Mouse (Mus musculus): Measurements from ENCODE around the gene Pfas. TPM values are rescaled to one million over a fixed set of nuclear protein-coding genes. Genes with fewer than 3 reads are reported as not detected.
A peak's percentile ranks its signal among the peaks of the same experiment; 100 is the strongest.

The Pfas gene
- polyA plus RNA-seq (2015; fragmentation: Nextera tagmentation; extraction: Ambion mirVana), result 12.9 and 16.4 TPM in 2 replicates

GRCm38 (mm10) chr11:69008182-69009121 lies at the start of gene Pfas:
Gene Pfas (minus strand): TSS chr11:69008460.
- Histone ChIP-seq H3K27ac (ENCODE audit: low read depth, low read length) (peak within 1 kb of the TSS; percentile 54; the same call in 1 of the 2 replicates), H3K4me3 (ENCODE audit: low read length) (peak within 1 kb of the TSS; percentile 55), H3K9me3 (ENCODE audit: control insufficient read depth, low read length) (no peaks in the 10 kb centered on the region), H3K27me3 (replicated peaks; ENCODE audit: control insufficient read depth, insufficient read depth, low read length) (no peaks in the 10 kb centered on the region), H3K4me2 (ENCODE audit: low read length) (peak within 1 kb of the TSS; percentile 56), H3K9ac (ENCODE audit: low read depth, low read length) (peak within 1 kb of the TSS; percentile 61), H3K4me1 (ENCODE audit: control insufficient read depth, insufficient read depth, low read depth, low read length) (peaks cover 15% of the 10 kb centered on the region), H3K36me3 (ENCODE audit: control insufficient read depth, insufficient read depth, low read length) (no peaks in the 10 kb centered on the region)
- peak; percentile 83 for ATAC-seq
- WGBS, result 9% methylated on average over 38 of the region's 38 CpGs

- Histone ChIP-seq H3K27ac (ENCODE audit: low read depth, low read length) (no peak overlapping the region), H3K9me3 (ENCODE audit: control insufficient read depth, low read length) (no peaks in the 10 kb centered on the region)
- 85% methylated on average over 3 of the region's 3 CpGs for WGBS
Measured at GRCm38 (mm10) chr11:69053848-69054247, 45.6 kb upstream of the Pfas start.

GRCm38 (mm10) chr11:69052824-69053421 lies 44.7 kb upstream of the Pfas start:
- Histone ChIP-seq H3K36me3 (ENCODE audit: control insufficient read depth, insufficient read depth, low read length) (no peaks in the 10 kb centered on the region), H3K4me1 (ENCODE audit: control insufficient read depth, insufficient read depth, low read depth, low read length) (no peaks in the 10 kb centered on the region; the same call in 1 of the 2 replicates), H3K4me3 (ENCODE audit: low read length) (no peak overlapping the region), H3K27me3 (replicated peaks; ENCODE audit: control insufficient read depth, insufficient read depth, low read length) (no peaks in the 10 kb centered on the region), H3K9ac (ENCODE audit: low read depth, low read length) (no peak overlapping the region), H3K4me2 (ENCODE audit: low read length) (no peak overlapping the region), H3K9me3 (ENCODE audit: control insufficient read depth, low read length) (no peaks in the 10 kb centered on the region), H3K27ac (ENCODE audit: low read depth, low read length) (no peak overlapping the region)
- WGBS, result 96% methylated on average over 2 of the region's 2 CpGs
- no peak for ATAC-seq

More at GRCm38 (mm10) chr11:69053848-69054247, 45.6 kb upstream of the Pfas start:
- Histone ChIP-seq H3K36me3 (ENCODE audit: control insufficient read depth, insufficient read depth, low read length) (no peaks in the 10 kb centered on the region), H3K4me3 (ENCODE audit: low read length) (no peak overlapping the region), H3K9ac (ENCODE audit: low read depth, low read length) (no peak overlapping the region), H3K4me1 (ENCODE audit: control insufficient read depth, insufficient read depth, low read depth, low read length) (peaks cover 3% of the 10 kb centered on the region; the same call in 1 of the 2 replicates), H3K27me3 (replicated peaks; ENCODE audit: control insufficient read depth, insufficient read depth, low read length) (no peaks in the 10 kb centered on the region), H3K4me2 (ENCODE audit: low read length) (no peak overlapping the region)
- no peak for ATAC-seq

GRCm38 (mm10) chr11:69051771-69052170 lies 43.5 kb upstream of the Pfas start:
- H3K36me3 ChIP-seq (ENCODE audit: control insufficient read depth, insufficient read depth, low read length), result no peaks in the 10 kb centered on the region

GRCm38 (mm10) chr11:69050748-69051147 lies 42.5 kb upstream of the Pfas start:
- Histone ChIP-seq H3K27me3 (replicated peaks; ENCODE audit: control insufficient read depth, insufficient read depth, low read length) (no peaks in the 10 kb centered on the region), H3K4me2 (ENCODE audit: low read length) (no peak overlapping the region), H3K36me3 (ENCODE audit: control insufficient read depth, insufficient read depth, low read length) (no peaks in the 10 kb centered on the region), H3K9ac (ENCODE audit: low read depth, low read length) (no peak overlapping the region), H3K4me1 (ENCODE audit: control insufficient read depth, insufficient read depth, low read depth, low read length) (peaks cover 8% of the 10 kb centered on the region), H3K9me3 (ENCODE audit: control insufficient read depth, low read length) (no peaks in the 10 kb centered on the region), H3K4me3 (ENCODE audit: low read length) (no peak overlapping the region), H3K27ac (ENCODE audit: low read depth, low read length) (no peak overlapping the region)
- 81% methylated on average over 8 of the region's 8 CpGs for WGBS
- ATAC-seq, result no peak

More at GRCm38 (mm10) chr11:69051771-69052170, 43.5 kb upstream of the Pfas start:
- ATAC-seq, result no peak
- no peak overlapping the region for H3K4me2 ChIP-seq (ENCODE audit: low read length)
- no peak overlapping the region for H3K4me3 ChIP-seq (ENCODE audit: low read length)
- no peaks in the 10 kb centered on the region for H3K4me1 ChIP-seq (ENCODE audit: control insufficient read depth, insufficient read depth, low read depth, low read length)
- H3K9me3 ChIP-seq (ENCODE audit: control insufficient read depth, low read length), result no peaks in the 10 kb centered on the region
- H3K27ac ChIP-seq (ENCODE audit: low read depth, low read length), result no peak overlapping the region
- H3K9ac ChIP-seq (ENCODE audit: low read depth, low read length), result no peak overlapping the region
- no peaks in the 10 kb centered on the region for H3K27me3 ChIP-seq (replicated peaks; ENCODE audit: control insufficient read depth, insufficient read depth, low read length)
- 53% methylated on average over 4 of the region's 4 CpGs for WGBS

GRCm38 (mm10) chr11:69048151-69048550 lies 39.9 kb upstream of the Pfas start:
- no peak overlapping the region for H3K4me3 ChIP-seq (ENCODE audit: low read length)
- whole genome bisulfite sequencing, result 91% methylated on average over 14 of the region's 14 CpGs
- H3K27ac ChIP-seq (ENCODE audit: low read depth, low read length), result no peak overlapping the region
- H3K4me2 ChIP-seq (ENCODE audit: low read length), result no peak overlapping the region
- H3K27me3 ChIP-seq (replicated peaks; ENCODE audit: control insufficient read depth, insufficient read depth, low read length), result no peaks in the 10 kb centered on the region
- no peaks in the 10 kb centered on the region for H3K36me3 ChIP-seq (ENCODE audit: control insufficient read depth, insufficient read depth, low read length)
- no peak overlapping the region for H3K9ac ChIP-seq (ENCODE audit: low read depth, low read length)
- peaks cover 8% of the 10 kb centered on the region for H3K4me1 ChIP-seq (ENCODE audit: control insufficient read depth, insufficient read depth, low read depth, low read length)
- no peaks in the 10 kb centered on the region for H3K9me3 ChIP-seq (ENCODE audit: control insufficient read depth, low read length)
- ATAC-seq, result no peak

GRCm38 (mm10) chr11:69047592-69047991 lies 39.3 kb upstream of the Pfas start:
- H3K4me2 ChIP-seq (ENCODE audit: low read length), result 0 out of 2 replicates have a peak overlapping the region, but pooled peaks have one; percentile 1
- no peak for ATAC-seq
- no peak overlapping the region for H3K4me3 ChIP-seq (ENCODE audit: low read length)
- WGBS, result 90% methylated on average over 12 of the region's 12 CpGs
- H3K9me3 ChIP-seq (ENCODE audit: control insufficient read depth, low read length), result no peaks in the 10 kb centered on the region
- no peaks in the 10 kb centered on the region for H3K27me3 ChIP-seq (replicated peaks; ENCODE audit: control insufficient read depth, insufficient read depth, low read length)
- peaks cover 8% of the 10 kb centered on the region for H3K4me1 ChIP-seq (ENCODE audit: control insufficient read depth, insufficient read depth, low read depth, low read length)
- H3K27ac ChIP-seq (ENCODE audit: low read depth, low read length), result no peak overlapping the region
- H3K36me3 ChIP-seq (ENCODE audit: control insufficient read depth, insufficient read depth, low read length), result no peaks in the 10 kb centered on the region
- no peak overlapping the region for H3K9ac ChIP-seq (ENCODE audit: low read depth, low read length)

GRCm38 (mm10) chr11:69046395-69046774 lies 38.1 kb upstream of the Pfas start:
- Histone ChIP-seq H3K9ac (ENCODE audit: low read depth, low read length) (peak overlapping the region; percentile 50; the same call in 1 of the 2 replicates), H3K27ac (ENCODE audit: low read depth, low read length) (no peak overlapping the region), H3K4me3 (ENCODE audit: low read length) (peak overlapping the region; percentile 56), H3K4me2 (ENCODE audit: low read length) (peak overlapping the region; percentile 91), H3K27me3 (replicated peaks; ENCODE audit: control insufficient read depth, insufficient read depth, low read length) (no peaks in the 10 kb centered on the region), H3K4me1 (ENCODE audit: control insufficient read depth, insufficient read depth, low read depth, low read length) (peaks cover 8% of the 10 kb centered on the region), H3K9me3 (ENCODE audit: control insufficient read depth, low read length) (no peaks in the 10 kb centered on the region), H3K36me3 (ENCODE audit: control insufficient read depth, insufficient read depth, low read length) (no peaks in the 10 kb centered on the region)
- 14% methylated on average over 9 of the region's 9 CpGs for WGBS
- no peak for ATAC-seq

Measured in hindbrain, embryonic 16.5 days (tissue).